Mouse (Mus musculus): Measurements from ENCODE around the gene Abcc8.

- TF ChIP-seq CTCF (IDR thresholded peaks at IDR 0.05; ENCODE audit: borderline replicate concordance, insufficient read depth, low read depth, low read length) (no peak), POLR2A (IDR thresholded peaks at IDR 0.05; ENCODE audit: borderline replicate concordance, insufficient read depth, low read length) (no peak)
Measured at GRCm38 (mm10) chr7:46144061-46144460, 35.8 kb downstream of the Abcc8 start.

Data from cerebellum, adult 2 months (tissue).